Mouse (Mus musculus) limb, embryonic 14.5 days (tissue): ENCODE data around the gene Notch1. TPM values are rescaled to one million over a fixed set of nuclear protein-coding genes. Genes with fewer than 3 reads are reported as not detected.

Experiments
- ATAC-seq: fragments of 200-750 bp; cut with Nextera tagmentation; 2 replicates; pipeline ENCODE4 v1.8.0; 2017; ENCODE audit warnings: low read depth, moderate number of reproducible peaks, moderate TSS enrichment; ENCODE audit not compliant: low FRiP score
- DNase-seq: peaks from one replicate; pipeline ENCODE4 v3.0.0-alpha.2; 2015; ENCODE audit warnings: low spot score
- H3K27ac ChIP-seq: fragments of 300-500 bp; sonication (generic); replicated peaks from 2 replicates; pipeline ENCODE4 v1.5.1; 2014; ENCODE audit warnings: low read depth, mild to moderate bottlenecking, low read length, moderate library complexity, mixed read lengths
- H3K27me3 ChIP-seq: fragments of 300-500 bp; sonication (generic); 2 replicates; pipeline ENCODE4 v1.6.1; 2014; ENCODE audit warnings: low read length, mixed read lengths; ENCODE audit not compliant: control insufficient read depth, insufficient read depth
- H3K36me3 ChIP-seq: fragments of 300-500 bp; sonication (generic); 2 replicates; pipeline ENCODE4 v1.6.1; 2014; ENCODE audit warnings: mild to moderate bottlenecking, low read length, moderate library complexity, mixed read lengths; ENCODE audit not compliant: control insufficient read depth, insufficient read depth
- H3K4me1 ChIP-seq: fragments of 300-500 bp; sonication (generic); 2 replicates; pipeline ENCODE4 v1.6.1; 2014; ENCODE audit warnings: antibody characterized with exemption, low read length, mixed read lengths; ENCODE audit not compliant: control insufficient read depth, insufficient read depth
- H3K4me2 ChIP-seq: fragments of 300-500 bp; sonication (generic); replicated peaks from 2 replicates; pipeline ENCODE4 v1.6.1; 2014; ENCODE audit warnings: low read depth, mild to moderate bottlenecking, low read length, moderate library complexity; ENCODE audit not compliant: severe bottlenecking
- H3K4me3 ChIP-seq: fragments of 300-500 bp; sonication (generic); replicated peaks from 2 replicates; pipeline ENCODE4 v1.5.1; 2014; ENCODE audit warnings: low read length
- H3K9ac ChIP-seq: fragments of 300-500 bp; sonication (generic); 2 replicates; pipeline ENCODE4 v1.6.1; 2014; ENCODE audit warnings: mild to moderate bottlenecking, low read depth, low read length, moderate library complexity; ENCODE audit not compliant: severe bottlenecking
- H3K9me3 ChIP-seq: fragments of 300-500 bp; sonication (generic); 2 replicates; pipeline ENCODE4 v1.6.1; 2016; ENCODE audit warnings: low read length; ENCODE audit not compliant: control insufficient read depth
- POLR2A ChIP-seq: fragments of 200-500 bp; IDR thresholded peaks from 2 replicates; pipeline ENCODE4 v1.8.0; 2012; ENCODE audit warnings: inconsistent platforms, mild to moderate bottlenecking, moderate library complexity, borderline replicate concordance; ENCODE audit not compliant: insufficient read depth, insufficient read length; ENCODE audit errors: extremely low read depth
- WGBS: fragments of 180-500 bp; shearing (Covaris S2); extraction: QIAGEN DNeasy Blood & Tissue Kit; methylation state at CpG from one replicate; pipeline ENCODE4 v1.1.7; 2014; 5-methylcytosine and 5-hydroxymethylcytosine counted together
- polyA plus RNA-seq, 2 experiments: library from polyadenylated mRNA; depleted of rRNA in 1 of 2; stranded (reverse) in 1 of 2; unstranded in 1 of 2; fragments of >200 nt; fragmentation: Nextera tagmentation in 1 of 2; extraction: Ambion mirVana in 1 of 2; gene quantifications; 2 replicates each; pipeline versions ENCODE4 v1.2.1 to v1.2.3; 2012 to 2014

Notch1 gene
- polyA plus RNA-seq, 2 experiments = 28.1 to 44.5 TPM

DNA sequence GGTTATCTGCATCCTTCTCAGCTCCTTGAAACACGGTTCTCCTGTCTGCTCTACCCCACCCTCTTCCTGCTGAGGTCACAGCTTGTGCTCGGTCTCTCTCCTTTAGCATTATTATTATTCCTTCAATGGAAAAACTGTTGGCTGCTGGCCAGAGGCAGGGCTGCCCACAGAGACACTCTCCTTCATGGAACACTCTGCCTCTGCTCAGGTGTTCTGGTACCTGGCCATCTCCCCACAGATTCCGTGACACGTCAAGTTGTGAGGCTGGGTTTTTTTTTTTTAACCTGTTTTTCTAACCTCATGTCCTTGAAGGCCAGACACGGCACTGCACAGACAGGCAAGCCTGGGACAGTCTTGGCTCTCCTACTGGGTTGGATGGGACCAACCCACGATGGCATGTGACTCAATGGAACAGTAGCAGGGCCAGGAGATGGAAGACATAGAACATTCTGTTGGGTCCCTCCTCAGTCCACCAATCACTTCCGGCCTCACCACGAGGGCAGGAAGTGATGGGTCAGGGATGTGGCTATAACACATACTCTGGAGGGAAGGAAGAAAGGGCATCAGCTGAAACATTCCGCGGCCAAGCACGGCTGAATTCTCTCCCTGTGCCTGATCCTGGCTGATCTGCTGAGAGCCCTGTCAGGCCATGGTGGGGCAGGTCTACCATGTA lies 18.5 kb downstream of the Notch1 start:
- TF ChIP-seq POLR2A = no peak
- Histone ChIP-seq H3K27ac (no peak overlapping the region), H3K9me3 (no peaks in the 10 kb centered on the region), H3K9ac (no peak overlapping the region), H3K27me3 (no peaks in the 10 kb centered on the region), H3K4me3 (no peak overlapping the region), H3K36me3 (0 out of 2 replicates have a peak, but pooled peaks cover 2% of the 10 kb centered on the region), H3K4me2 (no peak overlapping the region), H3K4me1 (peaks cover 66% of the 10 kb centered on the region)
- 62% methylated on average over 11 of the region's 11 CpGs for WGBS
- DNase-seq (no peak), ATAC-seq (no peak)

GRCm38 (mm10) chr2:26496451-26496850 lies 20.0 kb downstream of the Notch1 start:
- ATAC-seq = no peak
- Histone ChIP-seq H3K27ac (no peak overlapping the region), H3K4me3 (no peak overlapping the region), H3K36me3 (0 out of 2 replicates have a peak, but pooled peaks cover 2% of the 10 kb centered on the region), H3K9ac (no peak overlapping the region), H3K27me3 (no peaks in the 10 kb centered on the region), H3K4me1 (peaks cover 65% of the 10 kb centered on the region), H3K9me3 (no peaks in the 10 kb centered on the region), H3K4me2 (no peak overlapping the region)
- TF ChIP-seq POLR2A = no peak
- no peak for DNase-seq
- 73% methylated on average over 3 of the region's 3 CpGs for WGBS

DNA sequence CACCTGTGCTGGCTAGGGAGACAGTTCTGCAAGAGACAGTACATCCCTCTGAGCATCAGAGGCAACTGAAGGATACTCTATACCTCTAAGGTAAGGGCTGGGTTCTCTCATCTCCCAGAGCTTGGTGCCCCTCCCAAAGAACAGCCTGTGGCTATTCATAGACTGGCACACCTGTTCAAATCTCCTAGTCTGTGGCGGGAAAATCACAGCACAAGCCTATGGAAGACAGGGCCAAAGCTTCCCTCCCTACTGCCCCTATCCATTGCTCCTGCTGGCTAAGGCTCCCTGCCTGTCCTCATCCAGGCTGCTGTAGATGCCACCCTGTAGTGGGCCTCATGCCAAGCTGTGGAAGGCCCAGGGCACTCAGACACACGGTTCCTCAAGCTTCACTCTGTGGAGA lies 20.8 kb downstream of the Notch1 start:
- no peak for TF ChIP-seq POLR2A
- H3K36me3 ChIP-seq = 0 out of 2 replicates have a peak, but pooled peaks cover 2% of the 10 kb centered on the region
- H3K4me3 ChIP-seq = no peak overlapping the region
- no peak overlapping the region for H3K4me2 ChIP-seq
- DNase-seq = no peak
- H3K4me1 ChIP-seq = peaks cover 58% of the 10 kb centered on the region
- no peaks in the 10 kb centered on the region for H3K9me3 ChIP-seq
- no peak overlapping the region for H3K9ac ChIP-seq
- 78% methylated on average over 2 of the region's 2 CpGs for WGBS
- H3K27me3 ChIP-seq = no peaks in the 10 kb centered on the region
- H3K27ac ChIP-seq = 0 out of 2 replicates have a peak overlapping the region, but pooled peaks have one; percentile 1
- ATAC-seq = no peak

DNA sequence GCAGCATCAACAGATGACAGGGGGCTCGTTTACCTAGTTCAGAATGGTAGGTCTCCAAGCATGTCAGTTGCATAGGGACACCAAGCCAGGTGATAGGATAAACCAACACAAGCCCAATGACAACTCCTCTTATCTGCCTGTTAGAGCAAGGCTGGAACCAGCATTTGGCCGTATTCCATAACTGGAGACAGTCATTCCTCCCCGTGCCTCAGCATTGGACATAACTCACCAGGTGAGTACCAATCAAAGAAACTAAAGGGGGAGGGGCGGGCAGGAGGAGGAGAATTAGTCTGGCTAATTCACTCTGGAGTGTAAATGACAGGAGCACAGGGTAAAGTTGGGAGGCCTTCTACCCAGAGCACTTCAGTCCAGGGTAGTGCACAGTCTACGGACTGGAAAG lies 21.5 kb downstream of the Notch1 start:
- TF ChIP-seq POLR2A = no peak
- H3K4me2 ChIP-seq = no peak overlapping the region; the same call in 1 of the 2 replicates
- 0 out of 2 replicates have a peak, but pooled peaks cover 2% of the 10 kb centered on the region for H3K36me3 ChIP-seq
- ATAC-seq (no peak), DNase-seq (no peak)
- 61% methylated on average over 5 of the region's 5 CpGs for WGBS
- peaks cover 51% of the 10 kb centered on the region for H3K4me1 ChIP-seq
- H3K4me3 ChIP-seq = no peak overlapping the region
- peak overlapping the region; percentile 44 for H3K27ac ChIP-seq
- H3K27me3 ChIP-seq = no peaks in the 10 kb centered on the region
- no peaks in the 10 kb centered on the region for H3K9me3 ChIP-seq
- H3K9ac ChIP-seq = no peak overlapping the region

GRCm38 (mm10) chr2:26494396-26494795 lies 22.1 kb downstream of the Notch1 start:
- peak overlapping the region; percentile 44 for H3K27ac ChIP-seq
- no peak overlapping the region for H3K9ac ChIP-seq
- peak overlapping the region; percentile 22 for H3K4me2 ChIP-seq
- H3K4me1 ChIP-seq = peaks cover 53% of the 10 kb centered on the region
- ATAC-seq (peak; percentile 83), DNase-seq (peak; percentile 92)
- H3K27me3 ChIP-seq = no peaks in the 10 kb centered on the region
- H3K36me3 ChIP-seq = 0 out of 2 replicates have a peak, but pooled peaks cover 2% of the 10 kb centered on the region
- WGBS = 9% methylated on average over 7 of the region's 7 CpGs
- no peaks in the 10 kb centered on the region for H3K9me3 ChIP-seq
- H3K4me3 ChIP-seq = no peak overlapping the region
- no peak for TF ChIP-seq POLR2A
